Comparison of ENCODE assay signal across 8 mouse cellular contexts in genomic region chr7:127511808-127512230, GRCm38 (mm10). TPM values are rescaled to one million over a fixed set of nuclear protein-coding genes. Genes with fewer than 3 reads are reported as not detected.
DNase-seq lines count a peak whose midpoint lies in the region; ATAC-seq lines count a peak whose summit lies in the region.

Gene Srcap, plus strand, starts transcription at chr7:127511983.

- H3K4me1 ChIP-seq in hindbrain, embryonic 11.5 days (replicated peaks; ENCODE audit: control insufficient read depth, insufficient read depth, low read length), result peaks cover 3% of the 10 kb centered on the region; the same call in 1 of the 2 replicates

- H3K27me3 ChIP-seq in hindbrain, embryonic 11.5 days (ENCODE audit: control insufficient read depth, insufficient read depth, low read length), result no peaks in the 10 kb centered on the region

- H3K9me3 ChIP-seq in hindbrain, embryonic 11.5 days (ENCODE audit: control insufficient read depth, low read length), result no peaks in the 10 kb centered on the region

- WGBS in hindbrain, embryonic 11.5 days, result under 1% methylated on average over 34 of the region's 37 CpGs

- peak within 1 kb of the TSS; percentile 72 for H3K9ac ChIP-seq in hindbrain, embryonic 11.5 days (ENCODE audit: low read depth, low read length)

- H3K27ac ChIP-seq in hindbrain, embryonic 11.5 days (ENCODE audit: low read depth, low read length), result peak within 1 kb of the TSS; percentile 93

- peak; percentile 98 for ATAC-seq in hindbrain, embryonic 11.5 days (ENCODE audit: low FRiP score)

- H3K36me3 ChIP-seq in hindbrain, embryonic 11.5 days (ENCODE audit: control insufficient read depth, insufficient read depth, low read length), result peaks cover 3% of the 10 kb centered on the region; the same call in 1 of the 2 replicates

- H3K4me3 ChIP-seq in hindbrain, embryonic 11.5 days (ENCODE audit: low read depth, low read length), result peak within 1 kb of the TSS; percentile 85

- peak; percentile 96 for DNase-seq in Muller cell, postnatal 12 days (ENCODE audit: inconsistent ontology term)
- DNase-seq in cerebellum, adult 9-10 months, result peak; percentile 97
- DNase-seq in frontal cortex, adult 2 months (ENCODE audit: extremely low spot score in 1 of 2, low spot score in 1 of 2), result peak; percentile 97
- peak; percentile 97 for DNase-seq in hindbrain, embryonic 11.5 days (ENCODE audit: low spot score)
- DNase-seq in layer of hippocampus, postnatal 14 days (ENCODE audit: low spot score in 2 of 2), result peak; percentile 93 to 97
- peak; percentile 96 for DNase-seq in lung, postnatal 14 days
- peak; percentile 99 for DNase-seq in retina, postnatal 1 day
- DNase-seq in urinary bladder, adult 18-20 months (ENCODE audit: low spot score in 2 of 2), result peak; percentile 85 to 93

- peak within 1 kb of the TSS; percentile 56 for H3K4me2 ChIP-seq in hindbrain, embryonic 11.5 days (replicated peaks; ENCODE audit: low read depth, low read length)

RNA-seq across cellular contexts. Expression of gene Srcap, which starts in this region (rescaled TPM):
- 29.6 and 31.3 TPM in 2 replicates for polyA plus RNA-seq in frontal cortex, adult 2 months (2012; rRNA removed)
- 58.1 and 81.5 TPM in 2 replicates for polyA plus RNA-seq in hindbrain, embryonic 11.5 days (2014; fragmentation: Nextera tagmentation; extraction: Ambion mirVana)
- total RNA-seq in layer of hippocampus, postnatal 14 days (2021), result 100 to 1,000 TPM; 104 to 115 TPM

Comparison
In these comparisons a context has a peak if more than half of its experiments do, and no peak if none do; other contexts are left out.
1. Peak in every context shown above with its lines: DNase-seq, ATAC-seq, H3K4me3 ChIP-seq and H3K27ac ChIP-seq.